Mouse (Mus musculus): ENCODE data around the gene Stard10. TPM values are rescaled to one million over a fixed set of nuclear protein-coding genes. Genes with fewer than 3 reads are reported as not detected.

Stard10 gene
- polyA plus RNA-seq, 1 experiment from 2014 or later, result 15.6 TPM

- Histone ChIP-seq H3K4me2 (ENCODE audit: low read depth, low read length) (peak overlapping the region; percentile 16; the same call in 1 of the 2 replicates), H3K4me3 (ENCODE audit: low read depth, low read length) (no peak overlapping the region), H3K27ac (replicated peaks; ENCODE audit: low read depth, low read length) (no peak overlapping the region), H3K9ac (replicated peaks; ENCODE audit: low read length) (peak overlapping the region; percentile 14; the same call in 1 of the 2 replicates), H3K4me1 (ENCODE audit: control insufficient read depth, insufficient read depth, low read length) (0 out of 2 replicates have a peak, but pooled peaks cover 2% of the 10 kb centered on the region), H3K9me3 (replicated peaks; ENCODE audit: control insufficient read depth, low read length) (no peaks in the 10 kb centered on the region), H3K36me3 (replicated peaks; ENCODE audit: control insufficient read depth, insufficient read depth, low read depth, low read length) (no peaks in the 10 kb centered on the region), H3K27me3 (ENCODE audit: control insufficient read depth, insufficient read depth, low read length) (no peaks in the 10 kb centered on the region)
- no peak for ATAC-seq (replicated peaks; ENCODE audit: insufficient number of reproducible peaks, low FRiP score, low TSS enrichment, low read depth)
- DNase-seq (ENCODE audit: low spot score), result no peak
- WGBS, result 63% methylated on average over 3 of the region's 3 CpGs
Observed at GRCm38 (mm10) chr7:101378285-101378684, 61.4 kb downstream of the Stard10 start.

DNA sequence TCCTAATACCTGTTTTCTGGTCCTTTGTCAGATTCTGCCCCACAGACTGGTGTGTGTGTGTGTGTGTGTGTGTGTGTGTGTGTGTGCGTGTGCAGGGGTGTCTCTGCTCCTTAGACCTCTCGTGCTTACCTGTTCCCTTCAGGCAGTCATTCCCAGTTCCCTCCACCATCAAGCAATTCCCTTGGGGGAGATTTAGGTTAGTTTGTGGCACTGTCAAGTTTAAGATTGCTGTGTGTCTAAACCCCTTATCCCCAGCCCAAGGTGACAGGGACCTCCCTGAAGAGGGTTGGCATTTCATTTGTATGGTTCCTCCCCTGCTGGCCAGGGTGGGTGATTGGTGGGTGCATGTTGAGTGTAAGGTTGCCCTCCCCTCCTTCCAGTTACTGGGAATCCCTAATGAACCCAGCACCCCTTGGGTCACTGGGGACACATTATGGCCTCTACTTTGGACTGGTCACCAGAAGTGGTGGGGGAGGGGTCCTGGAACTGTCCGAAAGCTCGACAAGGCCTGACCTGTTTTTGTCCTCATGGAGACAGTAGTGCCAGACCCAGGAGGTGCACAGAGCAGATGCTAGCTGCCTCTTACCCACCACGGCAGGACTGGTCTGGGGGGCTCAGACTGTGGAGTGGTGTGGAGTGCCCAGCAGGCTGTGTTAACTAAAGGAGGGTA, 62.0 kb downstream of the Stard10 start:
- DNase-seq (ENCODE audit: low spot score), result no peak
- Histone ChIP-seq H3K4me1 (ENCODE audit: control insufficient read depth, insufficient read depth, low read length) (0 out of 2 replicates have a peak, but pooled peaks cover 2% of the 10 kb centered on the region), H3K4me3 (ENCODE audit: low read depth, low read length) (no peak overlapping the region), H3K27me3 (ENCODE audit: control insufficient read depth, insufficient read depth, low read length) (no peaks in the 10 kb centered on the region), H3K9me3 (replicated peaks; ENCODE audit: control insufficient read depth, low read length) (no peaks in the 10 kb centered on the region), H3K4me2 (ENCODE audit: low read depth, low read length) (no peak overlapping the region), H3K36me3 (replicated peaks; ENCODE audit: control insufficient read depth, insufficient read depth, low read depth, low read length) (no peaks in the 10 kb centered on the region), H3K27ac (replicated peaks; ENCODE audit: low read depth, low read length) (no peak overlapping the region), H3K9ac (replicated peaks; ENCODE audit: low read length) (0 out of 2 replicates have a peak overlapping the region, but pooled peaks have one; percentile 9)
- ATAC-seq (replicated peaks; ENCODE audit: insufficient number of reproducible peaks, low FRiP score, low TSS enrichment, low read depth), result no peak
- WGBS, result 54% methylated on average over 5 of the region's 5 CpGs

GRCm38 (mm10) chr7:101379732-101380131, 62.8 kb downstream of the Stard10 start:
- Histone ChIP-seq H3K9me3 (replicated peaks; ENCODE audit: control insufficient read depth, low read length) (no peaks in the 10 kb centered on the region), H3K27ac (replicated peaks; ENCODE audit: low read depth, low read length) (no peak overlapping the region), H3K4me1 (ENCODE audit: control insufficient read depth, insufficient read depth, low read length) (0 out of 2 replicates have a peak, but pooled peaks cover 2% of the 10 kb centered on the region), H3K27me3 (ENCODE audit: control insufficient read depth, insufficient read depth, low read length) (no peaks in the 10 kb centered on the region), H3K9ac (replicated peaks; ENCODE audit: low read length) (0 out of 2 replicates have a peak overlapping the region, but pooled peaks have one; percentile 9), H3K36me3 (replicated peaks; ENCODE audit: control insufficient read depth, insufficient read depth, low read depth, low read length) (no peaks in the 10 kb centered on the region), H3K4me3 (ENCODE audit: low read depth, low read length) (no peak overlapping the region), H3K4me2 (ENCODE audit: low read depth, low read length) (no peak overlapping the region)
- ATAC-seq (replicated peaks; ENCODE audit: insufficient number of reproducible peaks, low FRiP score, low TSS enrichment, low read depth), result no peak
- 48% methylated on average over 2 of the region's 2 CpGs for WGBS
- no peak for DNase-seq (ENCODE audit: low spot score)

GRCm38 (mm10) chr7:101381512-101381911, 64.6 kb downstream of the Stard10 start:
- Histone ChIP-seq H3K27me3 (ENCODE audit: control insufficient read depth, insufficient read depth, low read length) (no peaks in the 10 kb centered on the region), H3K9me3 (replicated peaks; ENCODE audit: control insufficient read depth, low read length) (no peaks in the 10 kb centered on the region), H3K36me3 (replicated peaks; ENCODE audit: control insufficient read depth, insufficient read depth, low read depth, low read length) (no peaks in the 10 kb centered on the region), H3K4me3 (ENCODE audit: low read depth, low read length) (no peak overlapping the region), H3K27ac (replicated peaks; ENCODE audit: low read depth, low read length) (no peak overlapping the region), H3K9ac (replicated peaks; ENCODE audit: low read length) (no peak overlapping the region), H3K4me2 (ENCODE audit: low read depth, low read length) (no peak overlapping the region), H3K4me1 (ENCODE audit: control insufficient read depth, insufficient read depth, low read length) (peaks cover 4% of the 10 kb centered on the region; the same call in 1 of the 2 replicates)
- DNase-seq (ENCODE audit: low spot score), result no peak
- 77% methylated on average over 6 of the region's 6 CpGs for WGBS
- ATAC-seq (replicated peaks; ENCODE audit: insufficient number of reproducible peaks, low FRiP score, low TSS enrichment, low read depth), result no peak

GRCm38 (mm10) chr7:101382378-101382777, 65.5 kb downstream of the Stard10 start:
- H3K9me3 ChIP-seq (replicated peaks; ENCODE audit: control insufficient read depth, low read length), result no peaks in the 10 kb centered on the region
- WGBS, result 56% methylated on average over 8 of the region's 8 CpGs
- H3K4me3 ChIP-seq (ENCODE audit: low read depth, low read length), result no peak overlapping the region
- H3K27me3 ChIP-seq (ENCODE audit: control insufficient read depth, insufficient read depth, low read length), result no peaks in the 10 kb centered on the region
- H3K4me1 ChIP-seq (ENCODE audit: control insufficient read depth, insufficient read depth, low read length), result peaks cover 4% of the 10 kb centered on the region; the same call in 1 of the 2 replicates
- H3K27ac ChIP-seq (replicated peaks; ENCODE audit: low read depth, low read length), result no peak overlapping the region
- no peak for DNase-seq (ENCODE audit: low spot score)
- no peak overlapping the region for H3K4me2 ChIP-seq (ENCODE audit: low read depth, low read length)
- ATAC-seq (replicated peaks; ENCODE audit: insufficient number of reproducible peaks, low FRiP score, low TSS enrichment, low read depth), result no peak
- H3K9ac ChIP-seq (replicated peaks; ENCODE audit: low read length), result no peak overlapping the region
- H3K36me3 ChIP-seq (replicated peaks; ENCODE audit: control insufficient read depth, insufficient read depth, low read depth, low read length), result no peaks in the 10 kb centered on the region

GRCm38 (mm10) chr7:101383756-101384155, 66.9 kb downstream of the Stard10 start:
- 78% methylated on average over 3 of the region's 3 CpGs for WGBS
- H3K4me3 ChIP-seq (ENCODE audit: low read depth, low read length), result no peak overlapping the region
- H3K36me3 ChIP-seq (replicated peaks; ENCODE audit: control insufficient read depth, insufficient read depth, low read depth, low read length), result no peaks in the 10 kb centered on the region
- ATAC-seq (replicated peaks; ENCODE audit: insufficient number of reproducible peaks, low FRiP score, low TSS enrichment, low read depth), result no peak
- H3K9me3 ChIP-seq (replicated peaks; ENCODE audit: control insufficient read depth, low read length), result no peaks in the 10 kb centered on the region
- H3K4me2 ChIP-seq (ENCODE audit: low read depth, low read length), result no peak overlapping the region
- H3K27ac ChIP-seq (replicated peaks; ENCODE audit: low read depth, low read length), result no peak overlapping the region
- DNase-seq (ENCODE audit: low spot score), result no peak
- peaks cover 2% of the 10 kb centered on the region; the same call in 1 of the 2 replicates for H3K4me1 ChIP-seq (ENCODE audit: control insufficient read depth, insufficient read depth, low read length)
- no peak overlapping the region for H3K9ac ChIP-seq (replicated peaks; ENCODE audit: low read length)
- no peaks in the 10 kb centered on the region for H3K27me3 ChIP-seq (ENCODE audit: control insufficient read depth, insufficient read depth, low read length)

DNA sequence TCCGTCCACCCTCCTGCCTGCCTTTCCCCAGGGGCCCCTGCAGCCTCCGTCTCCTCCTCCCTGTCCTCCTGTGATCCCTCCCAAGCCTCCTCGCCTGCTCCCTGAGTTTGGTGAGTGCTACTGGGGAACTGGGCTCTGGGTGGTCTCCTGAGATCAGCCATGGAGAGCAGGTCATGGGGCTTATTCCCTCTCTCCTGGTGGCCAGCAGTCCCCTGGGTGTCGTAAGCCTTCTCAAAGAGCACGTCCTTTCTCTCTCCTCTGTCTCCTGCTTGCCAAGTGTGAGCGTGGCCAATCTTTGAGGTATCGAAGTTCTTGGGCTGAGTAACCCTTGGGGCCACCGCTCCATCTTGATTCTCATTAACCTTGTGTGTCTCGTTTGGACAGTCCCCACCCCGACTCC, 68.0 kb downstream of the Stard10 start:
- WGBS, result 72% methylated on average over 10 of the region's 10 CpGs
- ATAC-seq (replicated peaks; ENCODE audit: insufficient number of reproducible peaks, low FRiP score, low TSS enrichment, low read depth) (no peak), DNase-seq (ENCODE audit: low spot score) (no peak)
- no peak overlapping the region for H3K27ac ChIP-seq (replicated peaks; ENCODE audit: low read depth, low read length)
- no peak overlapping the region for H3K4me2 ChIP-seq (ENCODE audit: low read depth, low read length)
- no peaks in the 10 kb centered on the region for H3K36me3 ChIP-seq (replicated peaks; ENCODE audit: control insufficient read depth, insufficient read depth, low read depth, low read length)
- H3K9ac ChIP-seq (replicated peaks; ENCODE audit: low read length), result no peak overlapping the region
- peaks cover 2% of the 10 kb centered on the region; the same call in 1 of the 2 replicates for H3K4me1 ChIP-seq (ENCODE audit: control insufficient read depth, insufficient read depth, low read length)
- no peaks in the 10 kb centered on the region for H3K27me3 ChIP-seq (ENCODE audit: control insufficient read depth, insufficient read depth, low read length)
- no peak overlapping the region for H3K4me3 ChIP-seq (ENCODE audit: low read depth, low read length)
- no peaks in the 10 kb centered on the region for H3K9me3 ChIP-seq (replicated peaks; ENCODE audit: control insufficient read depth, low read length)

- H3K27me3 ChIP-seq (ENCODE audit: control insufficient read depth, insufficient read depth, low read length), result no peaks in the 10 kb centered on the region
- peaks cover 2% of the 10 kb centered on the region; the same call in 1 of the 2 replicates for H3K4me1 ChIP-seq (ENCODE audit: control insufficient read depth, insufficient read depth, low read length)
- DNase-seq (ENCODE audit: low spot score) (no peak), ATAC-seq (replicated peaks; ENCODE audit: insufficient number of reproducible peaks, low FRiP score, low TSS enrichment, low read depth) (no peak)
- H3K4me3 ChIP-seq (ENCODE audit: low read depth, low read length), result no peak overlapping the region
- no peak overlapping the region for H3K27ac ChIP-seq (replicated peaks; ENCODE audit: low read depth, low read length)
- no peaks in the 10 kb centered on the region for H3K36me3 ChIP-seq (replicated peaks; ENCODE audit: control insufficient read depth, insufficient read depth, low read depth, low read length)
- H3K9ac ChIP-seq (replicated peaks; ENCODE audit: low read length), result no peak overlapping the region
- 32% methylated on average over 6 of the region's 6 CpGs for WGBS
- no peak overlapping the region for H3K4me2 ChIP-seq (ENCODE audit: low read depth, low read length)
- no peaks in the 10 kb centered on the region for H3K9me3 ChIP-seq (replicated peaks; ENCODE audit: control insufficient read depth, low read length)
Observed at GRCm38 (mm10) chr7:101385331-101385733, 68.4 kb downstream of the Stard10 start.

Measured in embryonic facial prominence, embryonic 11.5 days (tissue).